Mouse (Mus musculus) liver, postnatal 0 days (tissue): ENCODE data around the gene Tnni1. TPM values are rescaled to one million over a fixed set of nuclear protein-coding genes. Genes with fewer than 3 reads are reported as not detected.
A peak's percentile ranks its signal among the peaks of the same experiment; 100 is the strongest.

Experiments used
- ATAC-seq: fragments of 200-750 bp; cut with Nextera tagmentation; 2 replicates; pipeline ENCODE4 v1.8.0; 2017; ENCODE audit warnings: mild to moderate bottlenecking, moderate library complexity
- DNase-seq: peaks from one replicate; pipeline ENCODE4 v3.0.0-alpha.2; 2016
- H3K27ac ChIP-seq: fragments of 300-500 bp; sonication (generic); 2 replicates; pipeline ENCODE4 v1.5.1; 2014; ENCODE audit warnings: antibody characterized with exemption, moderate library complexity, mild to moderate bottlenecking, low read depth
- H3K27me3 ChIP-seq: fragments of 300-500 bp; sonication (generic); 2 replicates; pipeline ENCODE4 v1.6.1; 2014; ENCODE audit warnings: low read length, control low read depth, mixed read lengths; ENCODE audit not compliant: insufficient read depth
- H3K36me3 ChIP-seq: fragments of 300-500 bp; sonication (generic); replicated peaks from 2 replicates; pipeline ENCODE4 v1.6.1; 2014; ENCODE audit warnings: mild to moderate bottlenecking, control low read depth, low read length, moderate library complexity, mixed read lengths; ENCODE audit not compliant: insufficient read depth
- H3K4me1 ChIP-seq: fragments of 300-500 bp; sonication (generic); 2 replicates; pipeline ENCODE4 v1.6.1; 2014; ENCODE audit warnings: antibody characterized with exemption, mild to moderate bottlenecking, control low read depth; ENCODE audit not compliant: insufficient read depth
- H3K4me2 ChIP-seq: fragments of 300-500 bp; sonication (generic); 2 replicates; pipeline ENCODE4 v1.6.1; 2014; ENCODE audit warnings: low read depth, mild to moderate bottlenecking, low read length, moderate library complexity, mixed read lengths
- H3K4me3 ChIP-seq: fragments of 300-500 bp; sonication (generic); 2 replicates; pipeline ENCODE4 v1.5.1; 2014; ENCODE audit warnings: low read depth, low read length
- H3K9ac ChIP-seq: fragments of 300-500 bp; sonication (generic); replicated peaks from 2 replicates; pipeline ENCODE4 v1.6.1; 2014; ENCODE audit warnings: mild to moderate bottlenecking, moderate library complexity
- H3K9me3 ChIP-seq: fragments of 300-500 bp; sonication (generic); 2 replicates; pipeline ENCODE4 v1.6.1; 2016; ENCODE audit warnings: mild to moderate bottlenecking, control low read depth, low read length, mixed read lengths
- CTCF ChIP-seq: sonication (generic); IDR thresholded peaks from 2 replicates; pipeline ENCODE4 v1.5.1; 2016; ENCODE audit warnings: antibody characterized with exemption, low read depth
- EP300 ChIP-seq: IDR thresholded peaks from 2 replicates; pipeline ENCODE4 v1.6.1; 2016; ENCODE audit warnings: antibody characterized with exemption, low read depth, mild to moderate bottlenecking
- WGBS: fragments of 180-500 bp; shearing (Covaris S2); extraction: QIAGEN DNeasy Blood & Tissue Kit; methylation state at CpG from one replicate; pipeline ENCODE4 v1.1.7; 2014; ENCODE audit not compliant: insufficient replicate concordance; 5-methylcytosine and 5-hydroxymethylcytosine counted together
- polyA plus RNA-seq: library from polyadenylated mRNA; unstranded; fragments of >200 nt; fragmentation: Nextera tagmentation; extraction: Ambion mirVana; gene quantifications from 2 replicates; pipeline ENCODE4 v1.2.1, GENCODE M21; 2015

The Tnni1 gene
- polyA plus RNA-seq, 1 experiment from 2014 or later, result 1.2 TPM

GRCm38 (mm10) chr1:135734225-135734937, 44.9 kb upstream of the Tnni1 start:
- Histone ChIP-seq H3K9me3 (no peaks in the 10 kb centered on the region), H3K9ac (no peak overlapping the region), H3K4me2 (no peak overlapping the region), H3K36me3 (no peaks in the 10 kb centered on the region), H3K4me1 (peaks cover 29% of the 10 kb centered on the region), H3K27me3 (no peaks in the 10 kb centered on the region), H3K4me3 (no peak overlapping the region), H3K27ac (no peak overlapping the region)
- ATAC-seq (no peak), DNase-seq (no peak)
- TF ChIP-seq EP300 (no peak), CTCF (no peak)
- 64% methylated on average over 5 of the region's 7 CpGs for WGBS

DNA sequence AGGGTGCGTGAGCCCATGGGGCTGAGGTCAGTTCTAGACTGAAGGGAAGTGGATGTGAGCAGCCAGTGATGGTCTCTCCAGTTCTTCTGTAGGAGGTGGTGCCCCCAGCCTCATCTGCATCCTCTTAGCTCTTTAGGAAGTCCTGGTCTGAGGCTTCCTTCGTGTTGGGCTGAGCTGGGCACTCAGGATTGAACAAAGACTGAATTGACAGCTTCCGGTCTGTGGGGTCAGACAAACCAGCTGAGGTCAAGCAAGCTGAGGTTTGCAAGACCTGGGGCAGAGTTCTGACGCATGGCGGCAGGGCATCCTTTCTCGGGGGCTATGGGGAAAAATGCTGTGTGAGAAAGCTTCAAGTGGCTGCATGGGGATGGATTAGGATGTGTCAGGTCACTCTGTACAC, 43.8 kb upstream of the Tnni1 start:
- DNase-seq (no peak), ATAC-seq (no peak)
- no peak overlapping the region for H3K27ac ChIP-seq
- no peak overlapping the region for H3K4me3 ChIP-seq
- H3K36me3 ChIP-seq, result no peaks in the 10 kb centered on the region; the same call in 1 of the 2 replicates
- no peaks in the 10 kb centered on the region for H3K9me3 ChIP-seq
- H3K4me1 ChIP-seq, result peaks cover 23% of the 10 kb centered on the region
- H3K9ac ChIP-seq, result no peak overlapping the region
- 39% methylated on average over 6 of the region's 6 CpGs for WGBS
- TF ChIP-seq EP300 (no peak), CTCF (no peak)
- no peaks in the 10 kb centered on the region for H3K27me3 ChIP-seq
- no peak overlapping the region for H3K4me2 ChIP-seq

DNA sequence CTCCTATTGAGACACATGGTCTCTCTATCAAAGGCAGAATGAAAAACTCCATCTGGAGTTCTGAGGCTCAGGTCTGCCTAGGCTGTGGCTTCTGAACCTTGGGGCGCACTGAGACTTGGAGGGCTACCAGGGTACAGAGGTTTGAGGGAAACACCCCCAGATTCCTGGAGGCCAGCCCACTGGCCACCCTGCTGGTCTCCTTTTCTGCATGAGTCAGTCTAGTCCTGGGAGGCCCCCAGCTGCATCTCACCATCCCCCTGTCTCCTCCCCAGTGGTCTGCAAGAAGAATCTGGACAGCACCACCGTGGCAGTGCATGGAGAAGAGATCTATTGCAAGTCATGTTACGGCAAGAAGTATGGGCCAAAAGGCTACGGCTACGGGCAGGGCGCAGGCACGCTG, 34.2 kb upstream of the Tnni1 start:
- 92% methylated on average over 7 of the region's 7 CpGs for WGBS
- Histone ChIP-seq H3K27me3 (no peaks in the 10 kb centered on the region), H3K36me3 (peaks cover 32% of the 10 kb centered on the region), H3K4me3 (no peak overlapping the region), H3K4me1 (no peaks in the 10 kb centered on the region), H3K4me2 (no peak overlapping the region), H3K9ac (no peak overlapping the region), H3K27ac (no peak overlapping the region), H3K9me3 (no peaks in the 10 kb centered on the region)
- DNase-seq (no peak), ATAC-seq (no peak)
- TF ChIP-seq EP300 (no peak), CTCF (no peak)

- no peak overlapping the region for H3K27ac ChIP-seq
- no peak overlapping the region for H3K4me3 ChIP-seq
- ATAC-seq (peak; percentile 48), DNase-seq (no peak)
- H3K4me2 ChIP-seq, result no peak overlapping the region
- 75% methylated on average over 4 of the region's 4 CpGs for WGBS
- no peak overlapping the region for H3K9ac ChIP-seq
- H3K27me3 ChIP-seq, result no peaks in the 10 kb centered on the region
- TF ChIP-seq CTCF, result no peak
- TF ChIP-seq EP300, result no peak
- H3K36me3 ChIP-seq, result peaks cover 43% of the 10 kb centered on the region
- H3K4me1 ChIP-seq, result no peaks in the 10 kb centered on the region
- no peaks in the 10 kb centered on the region for H3K9me3 ChIP-seq
Observed at GRCm38 (mm10) chr1:135746248-135746647, 33.0 kb upstream of the Tnni1 start.

- ATAC-seq (peak; percentile 99), DNase-seq (peak; percentile 90)
- Histone ChIP-seq H3K27me3 (no peaks in the 10 kb centered on the region), H3K9me3 (no peaks in the 10 kb centered on the region), H3K4me3 (no peak overlapping the region), H3K4me2 (no peak overlapping the region), H3K4me1 (no peaks in the 10 kb centered on the region), H3K9ac (no peak overlapping the region), H3K36me3 (peaks cover 31% of the 10 kb centered on the region; the same call in 1 of the 2 replicates), H3K27ac (no peak overlapping the region)
- WGBS, result 13% methylated on average over 10 of the region's 10 CpGs
- TF ChIP-seq CTCF, result peak; percentile 97
- TF ChIP-seq EP300, result no peak
Observed at GRCm38 (mm10) chr1:135752737-135753348, 26.4 kb upstream of the Tnni1 start.

DNA sequence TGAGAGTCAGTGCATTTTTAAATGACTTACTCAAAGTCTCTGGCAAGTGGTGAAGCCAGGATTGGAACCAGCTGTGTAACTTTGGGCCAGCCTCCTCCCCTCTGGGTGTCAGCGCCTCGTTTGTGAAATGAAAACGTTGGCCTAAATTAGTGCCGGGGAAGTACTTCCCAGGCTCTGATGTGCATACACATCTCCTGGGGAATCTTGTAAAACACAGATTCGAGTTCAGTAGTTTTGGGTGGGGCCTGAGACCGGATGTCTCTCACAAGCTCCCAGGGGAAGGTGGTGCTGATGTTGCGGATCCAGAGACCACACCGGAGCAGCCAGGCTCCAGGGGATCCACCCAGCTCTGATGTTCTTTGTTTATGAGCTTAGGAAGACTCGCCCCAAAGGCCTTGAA, 23.9 kb upstream of the Tnni1 start:
- no peak overlapping the region for H3K9ac ChIP-seq
- H3K4me2 ChIP-seq, result no peak overlapping the region
- H3K9me3 ChIP-seq, result no peaks in the 10 kb centered on the region
- 0 out of 2 replicates have a peak, but pooled peaks cover 15% of the 10 kb centered on the region for H3K36me3 ChIP-seq
- TF ChIP-seq CTCF (no peak), EP300 (no peak)
- H3K4me1 ChIP-seq, result no peaks in the 10 kb centered on the region
- 65% methylated on average over 9 of the region's 9 CpGs for WGBS
- ATAC-seq (no peak), DNase-seq (no peak)
- H3K27ac ChIP-seq, result no peak overlapping the region
- no peaks in the 10 kb centered on the region for H3K27me3 ChIP-seq
- no peak overlapping the region for H3K4me3 ChIP-seq
